In genomic region chr7:142531973-142532521, GRCm38 (mm10) we compare ENCODE assay signal across 10 mouse cellular contexts. TPM values are rescaled to one million over a fixed set of nuclear protein-coding genes. Genes with fewer than 3 reads are reported as not detected.
A peak's percentile ranks its signal among the peaks of the same experiment; 100 is the strongest.
DNase-seq lines count a peak whose midpoint lies in the region; ATAC-seq and TF ChIP-seq lines count a peak whose summit lies in the region.
"Had no signal": no experiment of that assay in that cellular context is flagged by ENCODE, and none has a peak within 500 bp of the region (broad histone marks: within the 10 kb centered on the region; RNA-seq: fewer than 3 reads in every experiment).

No protein-coding gene starts in this region.

- peaks cover 67% of the 10 kb centered on the region for H3K4me1 ChIP-seq in heart, embryonic 10.5 days
- peaks cover 52% of the 10 kb centered on the region for H3K4me1 ChIP-seq in embryonic facial prominence, embryonic 15.5 days
- peaks cover 9% of the 10 kb centered on the region for H3K4me1 ChIP-seq in midbrain, embryonic 16.5 days (ENCODE audit: control insufficient read depth, insufficient read depth, low read length)
- peaks cover 14% of the 10 kb centered on the region for H3K4me1 ChIP-seq in thymus, adult 2 months (replicated peaks; ENCODE audit: control insufficient read depth, insufficient read depth, low read length)

- H3K36me3 ChIP-seq in heart, embryonic 10.5 days = peaks cover 11% of the 10 kb centered on the region
- peaks cover 7% of the 10 kb centered on the region; the same call in 1 of the 2 replicates for H3K36me3 ChIP-seq in embryonic facial prominence, embryonic 15.5 days
- H3K36me3 ChIP-seq in midbrain, embryonic 16.5 days (ENCODE audit: control insufficient read depth, insufficient read depth, low read length) = 0 out of 2 replicates have a peak, but pooled peaks cover 2% of the 10 kb centered on the region
- no peaks in the 10 kb centered on the region for H3K36me3 ChIP-seq in thymus, adult 2 months (ENCODE audit: control insufficient read depth, insufficient read depth, low read length)

- H3K4me3 ChIP-seq in heart, embryonic 10.5 days = peak overlapping the region; percentile 66; the same call in 1 of the 2 replicates
- H3K4me3 ChIP-seq in embryonic facial prominence, embryonic 15.5 days (replicated peaks) = no peak overlapping the region
- no peak overlapping the region for H3K4me3 ChIP-seq in midbrain, embryonic 16.5 days (ENCODE audit: low read depth, low read length)
- H3K4me3 ChIP-seq in thymus, adult 2 months (ENCODE audit: control insufficient read depth, insufficient read depth, low read length) = no peak overlapping the region

- ATAC-seq in embryonic facial prominence, embryonic 15.5 days (ENCODE audit: insufficient number of reproducible peaks, low FRiP score, low TSS enrichment, low read depth) = no peak
- ATAC-seq in midbrain, embryonic 16.5 days = peak; percentile 14; the same call in 1 of the 2 replicates

- TF ChIP-seq POLR2A in thymus, adult 2 months (IDR thresholded peaks at IDR 0.05; ENCODE audit: control insufficient read depth, extremely low read depth, insufficient read depth, low read length, poor library complexity) = no peak

- H3K4me2 ChIP-seq in embryonic facial prominence, embryonic 15.5 days (replicated peaks) = peak overlapping the region; percentile 86
- H3K4me2 ChIP-seq in midbrain, embryonic 16.5 days (ENCODE audit: low read length) = no peak overlapping the region; the same call in 1 of the 2 replicates

- H3K9me3 ChIP-seq in heart, embryonic 10.5 days = no peaks in the 10 kb centered on the region
- H3K9me3 ChIP-seq in embryonic facial prominence, embryonic 15.5 days (replicated peaks) = no peaks in the 10 kb centered on the region
- H3K9me3 ChIP-seq in midbrain, embryonic 16.5 days (replicated peaks; ENCODE audit: control insufficient read depth, low read length, poor library complexity, severe bottlenecking) = no peaks in the 10 kb centered on the region

- DNase-seq in heart, embryonic 10.5 days (ENCODE audit: low spot score) = no peak
- no peak for DNase-seq in heart, adult 8-10 months (ENCODE audit: low spot score)
- peak; percentile 17 for DNase-seq in induced T-regulatory cell, adult 2 months (ENCODE audit: low read depth)
- DNase-seq in thymus, adult 2 months = no peak
- DNase-seq in frontal cortex, adult 2 months (ENCODE audit: extremely low spot score in 1 of 2, low spot score in 1 of 2) = no peak
- DNase-seq in adrenal gland, adult (ENCODE audit: inconsistent age in 2 of 2, low spot score in 1 of 2) = no peak

- no peak overlapping the region for H3K9ac ChIP-seq in embryonic facial prominence, embryonic 15.5 days
- no peak overlapping the region for H3K9ac ChIP-seq in midbrain, embryonic 16.5 days (ENCODE audit: low read depth, low read length)

- H3K27ac ChIP-seq in heart, embryonic 10.5 days = peak overlapping the region; percentile 96
- H3K27ac ChIP-seq in embryonic facial prominence, embryonic 15.5 days (replicated peaks) = peak overlapping the region; percentile 97
- H3K27ac ChIP-seq in midbrain, embryonic 16.5 days (ENCODE audit: low read length) = no peak overlapping the region
- H3K27ac ChIP-seq in thymus, adult 2 months (ENCODE audit: control insufficient read depth, insufficient read depth, low read length) = no peak overlapping the region
- H3K27ac ChIP-seq: macrophage had no signal

- no peak for TF ChIP-seq CTCF in thymus, adult 2 months (IDR thresholded peaks at IDR 0.05; ENCODE audit: borderline replicate concordance, control insufficient read depth, extremely low read depth, insufficient read depth, low read length, poor library complexity)

- 74% methylated on average over 4 of the region's 4 CpGs for WGBS in heart, embryonic 10.5 days
- WGBS in embryonic facial prominence, embryonic 15.5 days = 64% methylated on average over 4 of the region's 4 CpGs
- 84% methylated on average over 4 of the region's 4 CpGs for WGBS in midbrain, embryonic 16.5 days
- WGBS in thymus, adult 2 months = 89% methylated on average over 4 of the region's 4 CpGs

- H3K27me3 ChIP-seq in heart, embryonic 10.5 days (ENCODE audit: insufficient read depth, poor library complexity, severe bottlenecking) = no peaks in the 10 kb centered on the region
- no peaks in the 10 kb centered on the region for H3K27me3 ChIP-seq in embryonic facial prominence, embryonic 15.5 days
- H3K27me3 ChIP-seq in midbrain, embryonic 16.5 days (ENCODE audit: control insufficient read depth, insufficient read depth, low read depth, low read length) = no peaks in the 10 kb centered on the region
- no peaks in the 10 kb centered on the region for H3K27me3 ChIP-seq in thymus, adult 2 months (ENCODE audit: control insufficient read depth, insufficient read depth, low read length)

RNA-seq across cellular contexts. Expression of gene Mrpl23, which starts 0.4 kb away (rescaled TPM):
- polyA plus RNA-seq in heart, embryonic 10.5 days (2016; fragmentation: Nextera tagmentation; extraction: Ambion mirVana) = 17.1 and 25.1 TPM in 2 replicates
- total RNA-seq in heart, adult 8-10 months (2022) = 10 to 100 TPM in 2 of 4 experiments, 1 to 10 TPM in 1, under 1 TPM in 1; 0.90 to 35.4 (median 16.1) TPM
- polyA plus RNA-seq in embryonic facial prominence, embryonic 15.5 days (2015; fragmentation: Nextera tagmentation; extraction: Ambion mirVana) = 28.5 and 32.7 TPM in 2 replicates
- 15.6 and 18.6 TPM in 2 replicates for polyA plus RNA-seq in midbrain, embryonic 16.5 days (2015; fragmentation: Nextera tagmentation; extraction: Ambion mirVana)
- polyA plus RNA-seq in thymus, adult 2 months (2012; rRNA removed) = 16.7 and 21.3 TPM in 2 replicates
- polyA plus RNA-seq in frontal cortex, adult 2 months (2012; rRNA removed) = 81.6 and 81.9 TPM in 2 replicates

RNA-seq across cellular contexts. Expression of gene Tnnt3, which starts 33.4 kb away (rescaled TPM):
- 9.5 and 10.4 TPM in 2 replicates for polyA plus RNA-seq in heart, embryonic 10.5 days (2016; fragmentation: Nextera tagmentation; extraction: Ambion mirVana)
- total RNA-seq in heart, adult 8-10 months (2022) = 10 to 100 TPM in 1 of 4 experiments, 1 to 10 TPM in 3; 7.6 to 13.6 (median 9.6) TPM
- polyA plus RNA-seq in embryonic facial prominence, embryonic 15.5 days (2015; fragmentation: Nextera tagmentation; extraction: Ambion mirVana) = 167 and 228 TPM in 2 replicates
- 0.91 and 1.6 TPM in 2 replicates for polyA plus RNA-seq in midbrain, embryonic 16.5 days (2015; fragmentation: Nextera tagmentation; extraction: Ambion mirVana)
- 1.1 and 2.2 TPM in 2 replicates for polyA plus RNA-seq in thymus, adult 2 months (2012; rRNA removed)
- 0.50 and 1.8 TPM in 2 replicates for polyA plus RNA-seq in frontal cortex, adult 2 months (2012; rRNA removed)
- polyA plus RNA-seq: macrophage; small intestine, adult 2 months had no signal

Comparison
In these comparisons a context has a peak if more than half of its experiments do, and no peak if none do; other contexts are left out.
1. H3K27ac ChIP-seq: peak in heart, embryonic 10.5 days (single experiment) and embryonic facial prominence, embryonic 15.5 days (single experiment); none in midbrain, embryonic 16.5 days (single experiment) and thymus, adult 2 months (single experiment).
2. RNA of gene Tnnt3, which starts 33.4 kb away (polyA plus RNA-seq): 167 to 228 TPM in embryonic facial prominence, embryonic 15.5 days; 9.5 to 10.4 TPM in heart, embryonic 10.5 days, 1.1 to 2.2 TPM in thymus, adult 2 months, 0.91 to 1.6 TPM in midbrain, embryonic 16.5 days and 0.50 to 1.8 TPM in frontal cortex, adult 2 months; every median in the first group is over 10 times any median in the second.